7 mouse cellular contexts compared by ENCODE assay signal in the genomic region with DNA sequence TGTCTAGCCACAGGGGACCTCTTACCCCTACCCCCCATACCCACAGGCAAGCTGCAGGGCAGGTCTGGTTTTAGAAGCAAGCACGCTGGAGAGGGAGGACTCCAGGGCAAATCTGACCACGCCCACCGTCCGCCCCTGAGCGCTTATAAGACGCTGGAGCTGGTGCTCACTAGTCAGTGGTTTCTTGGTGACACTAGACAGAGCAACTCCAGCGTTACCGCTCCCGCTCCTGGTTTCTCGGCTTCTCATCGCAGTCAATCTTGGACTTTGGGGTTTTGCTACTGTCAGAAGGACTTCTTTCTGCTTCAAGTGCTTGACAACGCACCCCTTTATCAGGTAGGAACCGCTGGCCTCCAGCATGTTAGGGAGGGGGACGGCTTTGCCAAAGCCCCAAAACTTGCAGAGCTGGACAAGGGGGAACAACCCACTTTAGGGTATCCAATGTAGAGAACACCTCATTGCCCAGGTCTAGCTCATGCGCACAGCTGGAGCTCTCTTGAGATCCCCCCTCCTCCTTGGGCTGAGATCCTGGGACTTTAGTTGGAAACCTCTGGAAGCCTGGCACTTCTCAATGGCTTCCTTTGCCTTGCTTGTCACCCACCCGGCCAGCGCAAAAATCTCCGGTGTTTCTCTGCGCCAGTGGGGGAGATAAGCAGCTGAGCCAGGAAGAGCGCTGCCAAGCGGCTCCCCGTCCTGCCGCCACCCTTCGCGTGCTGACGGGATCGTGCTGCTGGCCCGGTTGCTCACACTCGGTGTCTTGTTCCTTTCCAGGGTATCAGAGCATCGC. TPM values are rescaled to one million over a fixed set of nuclear protein-coding genes. Genes with fewer than 3 reads are reported as not detected.
DNase-seq lines count a peak whose midpoint lies in the region; ATAC-seq and TF ChIP-seq lines count a peak whose summit lies in the region.

A gene (plus strand): TSS at position 176 of the 787 bp plus-strand sequence.

- no peaks in the 10 kb centered on the region for H3K36me3 ChIP-seq in intestine, embryonic 15.5 days
- no peaks in the 10 kb centered on the region for H3K36me3 ChIP-seq in liver, adult 2 months (ENCODE audit: control insufficient read depth, insufficient read depth, low read length)
- no peaks in the 10 kb centered on the region for H3K36me3 ChIP-seq in myocyte (ENCODE audit: control insufficient read depth, insufficient read depth)
- no peaks in the 10 kb centered on the region for H3K36me3 ChIP-seq in stomach, embryonic 15.5 days

- peak; percentile 81 for DNase-seq in adrenal gland, adult 8-10 months
- DNase-seq in embryo, embryonic 10 days (ENCODE audit: low spot score): peak; percentile 87
- peak; percentile 65 for DNase-seq in liver, adult 2 months (ENCODE audit: extremely low read depth, low read depth, low spot score)

- no peaks in the 10 kb centered on the region for H3K79me2 ChIP-seq in liver, adult 2 months (ENCODE audit: control insufficient read depth, insufficient read depth, low read length)
- H3K79me2 ChIP-seq in myocyte (ENCODE audit: control insufficient read depth, insufficient read depth): no peaks in the 10 kb centered on the region

- peak; percentile 13; the same call in 1 of the 2 replicates for ATAC-seq in granulocyte monocyte progenitor cell, adult 5-6 weeks (replicated peaks; ENCODE audit: poor library complexity, severe bottlenecking)
- ATAC-seq in intestine, embryonic 15.5 days: peak; percentile 69
- ATAC-seq in stomach, embryonic 15.5 days (ENCODE audit: insufficient read depth, low FRiP score, low read depth): peak; percentile 54; the same call in 1 of the 2 replicates

- peak within 1 kb of the TSS; percentile 49 for H3K4me3 ChIP-seq in intestine, embryonic 15.5 days (replicated peaks)
- peak within 1 kb of the TSS; percentile 51 for H3K4me3 ChIP-seq in liver, adult 2 months (ENCODE audit: insufficient read depth, low read depth, low read length)
- H3K4me3 ChIP-seq in myocyte: peak within 1 kb of the TSS; percentile 20
- H3K4me3 ChIP-seq in stomach, embryonic 15.5 days (replicated peaks): peak within 1 kb of the TSS; percentile 49

- H3K9me3 ChIP-seq in intestine, embryonic 15.5 days: no peaks in the 10 kb centered on the region
- H3K9me3 ChIP-seq in stomach, embryonic 15.5 days: no peaks in the 10 kb centered on the region

- H3K4me1 ChIP-seq in intestine, embryonic 15.5 days (replicated peaks): peaks cover 37% of the 10 kb centered on the region
- peaks cover 19% of the 10 kb centered on the region for H3K4me1 ChIP-seq in liver, adult 2 months (ENCODE audit: control insufficient read depth, insufficient read depth, low read length)
- peaks cover 29% of the 10 kb centered on the region for H3K4me1 ChIP-seq in stomach, embryonic 15.5 days

- under 1% methylated on average over 30 of the region's 30 CpGs for WGBS in intestine, embryonic 15.5 days
- under 1% methylated on average over 30 of the region's 30 CpGs for WGBS in liver, adult 2 months
- under 1% methylated on average over 30 of the region's 30 CpGs for WGBS in stomach, embryonic 15.5 days

- peaks cover 23% of the 10 kb centered on the region for H3K27me3 ChIP-seq in intestine, embryonic 15.5 days (replicated peaks)
- no peaks in the 10 kb centered on the region for H3K27me3 ChIP-seq in liver, adult 2 months (ENCODE audit: control insufficient read depth, insufficient read depth, low read length)
- no peaks in the 10 kb centered on the region for H3K27me3 ChIP-seq in myocyte (ENCODE audit: control insufficient read depth, insufficient read depth, insufficient read length)
- H3K27me3 ChIP-seq in stomach, embryonic 15.5 days (replicated peaks): peaks cover 40% of the 10 kb centered on the region

- H3K4me2 ChIP-seq in intestine, embryonic 15.5 days (replicated peaks): peak within 1 kb of the TSS; percentile 93
- peak within 1 kb of the TSS; percentile 56 for H3K4me2 ChIP-seq in myocyte (ENCODE audit: low read depth)
- H3K4me2 ChIP-seq in stomach, embryonic 15.5 days: peak within 1 kb of the TSS; percentile 92

- TF ChIP-seq POLR2A in liver, adult 2 months (IDR thresholded peaks at IDR 0.05; ENCODE audit: extremely low read depth, insufficient read depth, low read length): peak; percentile 57; the same call in 1 of the 2 replicates
- TF ChIP-seq POLR2A in myocyte (IDR thresholded peaks at IDR 0.05; ENCODE audit: insufficient read length, low read depth): peak; percentile 65

- no peak for TF ChIP-seq CTCF in liver, adult 2 months (IDR thresholded peaks at IDR 0.05; ENCODE audit: low read depth, low read length)

- H3K9ac ChIP-seq in intestine, embryonic 15.5 days: peak within 1 kb of the TSS; percentile 57
- H3K9ac ChIP-seq in liver, adult 2 months (ENCODE audit: low read depth, low read length): peak within 1 kb of the TSS; percentile 21
- H3K9ac ChIP-seq in stomach, embryonic 15.5 days: 0 out of 2 replicates have a peak within 1 kb of the TSS, but pooled peaks have one; percentile 16

- H3K27ac ChIP-seq in intestine, embryonic 15.5 days: no peak within 1 kb of the TSS
- peak within 1 kb of the TSS; percentile 8; the same call in 1 of the 2 replicates for H3K27ac ChIP-seq in liver, adult 2 months (replicated peaks; ENCODE audit: insufficient read depth, low read depth, low read length)
- H3K27ac ChIP-seq in stomach, embryonic 15.5 days: no peak within 1 kb of the TSS

- no peak within 1 kb of the TSS for H3ac ChIP-seq in myocyte (ENCODE audit: control insufficient read depth, insufficient read length)

TF ChIP-seq in myocyte, 11 proteins besides CTCF, POLR2A, EP300 and RAD21:
- peak; percentile 64 for TF ChIP-seq POLR2AphosphoS2 (IDR thresholded peaks at IDR 0.05; ENCODE audit: insufficient read length, low read depth)
- no peak for TF ChIP-seq E2F4 (IDR thresholded peaks at IDR 0.05; ENCODE audit: insufficient read depth)
TF ChIP-seq in myocyte: peak in this region for 1.

RNA-seq across cellular contexts. Expression of the gene that starts here (rescaled TPM):
- 10 to 100 TPM; 21.2 to 81.4 (median 35.9) TPM for total RNA-seq in adrenal gland, adult 8-10 months (2022)
- not detected in 2 replicates for total RNA-seq in granulocyte monocyte progenitor cell, adult 5-6 weeks (2014; fragmentation: Nextera tagmentation)
- total RNA-seq in granulocyte monocyte progenitor cell, adult 5-6 weeks (2017): not detected in 2 replicates
- polyA plus RNA-seq in intestine, embryonic 15.5 days (2015; fragmentation: Nextera tagmentation; extraction: Ambion mirVana): 4.4 and 4.9 TPM in 2 replicates
- total RNA-seq in liver, adult 2 months (2014; rRNA removed): 1.3 and 3.0 TPM in 2 replicates
- 1.5 and 2.5 TPM in 2 replicates for polyA plus RNA-seq in liver, adult 2 months (2012; rRNA removed)
- 1.2 TPM for polyA plus RNA-seq in myocyte (2012; fragmentation: generic; extraction: Trizol)
- 3.3 and 4.4 TPM in 2 replicates for polyA plus RNA-seq in stomach, embryonic 15.5 days (2015; fragmentation: Nextera tagmentation; extraction: Ambion mirVana)

Comparison
In these comparisons a context has a peak if more than half of its experiments do, and no peak if none do; other contexts are left out.
1. Peak in ATAC-seq in granulocyte monocyte progenitor cell, adult 5-6 weeks; RNA of the gene not detected or under 1 TPM.
2. ATAC-seq: peak in every context shown above with its lines; median percentile 69 in intestine, embryonic 15.5 days; 54 in stomach, embryonic 15.5 days; 13 in granulocyte monocyte progenitor cell, adult 5-6 weeks.